Mouse (Mus musculus) brain, embryonic 14.5 days (tissue): ENCODE measurements around the gene Gm13694. TPM values are rescaled to one million over a fixed set of nuclear protein-coding genes. Genes with fewer than 3 reads are reported as not detected.
"Not testable (repeated sequence)": the region's sequence is repeated elsewhere in the genome, so short reads cannot be mapped to it uniquely, and the experiment has no call there.

ENCODE experiments used
- DNase-seq: peaks from one replicate; pipeline ENCODE4 v3.0.0-alpha.2; 2011; ENCODE audit warnings: low read depth
- CTCF ChIP-seq: fragments of 200-500 bp; IDR thresholded peaks from 2 replicates; pipeline ENCODE4 v1.5.1; 2012; ENCODE audit warnings: inconsistent platforms, mild to moderate bottlenecking, moderate library complexity, borderline replicate concordance; ENCODE audit not compliant: insufficient read depth, insufficient read length; ENCODE audit errors: extremely low read depth
- POLR2A ChIP-seq: fragments of 200-500 bp; IDR thresholded peaks from 2 replicates; pipeline ENCODE4 v1.6.1; 2012; ENCODE audit warnings: mild to moderate bottlenecking, inconsistent platforms, borderline replicate concordance; ENCODE audit not compliant: poor library complexity, insufficient read depth, insufficient read length, severe bottlenecking; ENCODE audit errors: extremely low read depth
- polyA plus RNA-seq: library from polyadenylated mRNA; depleted of rRNA; stranded (reverse); fragments of >200 nt; gene quantifications from 2 replicates; pipeline ENCODE4 v1.2.3, GENCODE M21; 2012; rRNA removed

Gm13694 gene
- polyA plus RNA-seq = not detected in 2 replicates

GRCm38 (mm10) chr2:83978633-83979032 is at the start of gene Gm13694:
Gene Gm13694, plus strand, starts transcription at chr2:83978933.
- DNase-seq = not testable (repeated sequence)

DNA sequence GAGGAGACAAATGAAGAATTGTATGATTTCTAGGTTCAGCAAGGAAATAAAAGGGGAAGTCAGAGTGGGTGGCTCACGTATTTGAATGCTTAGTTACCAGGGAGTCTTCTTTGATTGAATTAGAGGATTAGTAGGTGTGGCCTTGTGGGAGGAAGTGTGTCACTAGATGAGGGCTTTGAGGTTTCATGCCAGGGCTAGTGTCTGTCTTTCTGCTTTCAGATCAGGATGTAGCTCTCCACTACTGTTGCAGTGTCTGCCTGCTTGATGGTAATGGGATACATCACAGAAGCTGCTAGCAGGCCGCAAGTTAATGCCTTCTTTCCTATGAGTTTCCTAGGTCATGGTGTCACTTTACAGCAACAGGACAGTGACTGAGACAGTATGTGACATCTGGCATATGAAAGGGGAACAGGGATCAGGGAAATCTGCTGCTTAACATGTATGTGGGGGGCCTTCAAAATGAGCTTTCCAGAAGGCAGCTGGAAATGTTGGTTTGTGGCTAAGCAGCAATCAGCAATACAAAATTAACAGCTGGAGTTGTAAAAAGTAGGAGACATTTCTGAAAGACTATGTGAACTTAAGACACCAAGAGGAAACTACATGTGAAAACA is 49.1 kb upstream of the Gm13694 start:
- no peak for TF ChIP-seq CTCF
- no peak for TF ChIP-seq POLR2A
- DNase-seq = no peak

GRCm38 (mm10) chr2:83940931-83941361 is 37.8 kb upstream of the Gm13694 start, which contains the start of gene Zswim2:
Gene Zswim2, minus strand, starts transcription at chr2:83941228.
- no peak for TF ChIP-seq POLR2A
- TF ChIP-seq CTCF = peak; percentile 2; the same call in 1 of the 2 replicates
- DNase-seq = peak; percentile 95

- DNase-seq = no peak
- TF ChIP-seq POLR2A (no peak), CTCF (no peak)
These were observed 37.4 kb upstream of the Gm13694 start for GRCm38 (mm10) chr2:83941378-83941777.

GRCm38 (mm10) chr2:83941792-83942191 is 36.9 kb upstream of the Gm13694 start:
- TF ChIP-seq CTCF (no peak), POLR2A (no peak)
- no peak for DNase-seq

- DNase-seq = not testable (repeated sequence)
These were observed 23.3 kb upstream of the Gm13694 start, which contains the start of gene Gm13698 for GRCm38 (mm10) chr2:83955393-83955792. Gene Gm13698, plus strand, starts transcription at chr2:83955693.

- DNase-seq = not testable (repeated sequence)
These were observed 17.5 kb upstream of the Gm13694 start, which contains the start of gene Gm13693 for GRCm38 (mm10) chr2:83961203-83961602. Gene Gm13693, plus strand, starts transcription at chr2:83961503.

- DNase-seq = not testable (repeated sequence)
These were observed 11.7 kb upstream of the Gm13694 start, which contains the start of gene Gm13695 for GRCm38 (mm10) chr2:83967013-83967412. Gene Gm13695, plus strand, starts transcription at chr2:83967313.

DNA sequence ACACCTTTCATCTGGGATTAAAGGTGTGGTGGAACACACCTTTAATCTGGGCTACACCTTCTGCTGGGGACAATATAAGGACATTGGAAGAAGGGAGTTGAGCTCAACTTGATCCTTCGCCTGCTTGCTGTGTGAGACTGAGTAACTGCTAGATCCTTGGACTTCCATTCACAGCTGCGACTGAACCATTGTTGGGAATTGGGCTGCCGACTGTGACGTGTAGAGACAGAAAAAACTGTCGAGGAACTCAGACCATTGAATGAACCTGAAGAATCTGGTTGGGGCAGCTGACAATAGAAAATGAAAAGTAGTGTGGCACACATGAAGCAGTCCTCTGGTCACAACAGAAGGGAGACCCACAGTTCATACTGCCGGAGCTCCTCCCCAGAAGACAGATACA is 5.9 kb upstream of the Gm13694 start, which contains the start of gene Gm13696:
Gene Gm13696 (plus strand): TSS at position 301 of the 400 bp plus-strand sequence.
- DNase-seq = not testable (repeated sequence)

DNA sequence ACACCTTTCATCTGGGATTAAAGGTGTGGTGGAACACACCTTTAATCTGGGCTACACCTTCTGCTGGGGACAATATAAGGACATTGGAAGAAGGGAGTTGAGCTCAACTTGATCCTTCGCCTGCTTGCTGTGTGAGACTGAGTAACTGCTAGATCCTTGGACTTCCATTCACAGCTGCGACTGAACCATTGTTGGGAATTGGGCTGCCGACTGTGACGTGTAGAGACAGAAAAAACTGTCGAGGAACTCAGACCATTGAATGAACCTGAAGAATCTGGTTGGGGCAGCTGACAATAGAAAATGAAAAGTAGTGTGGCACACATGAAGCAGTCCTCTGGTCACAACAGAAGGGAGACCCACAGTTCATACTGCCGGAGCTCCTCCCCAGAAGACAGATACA is 5.7 kb downstream of the Gm13694 start, which contains the start of gene Gm13697:
Gene Gm13697 (plus strand): TSS at position 301 of the 400 bp plus-strand sequence.
- not testable (repeated sequence) for DNase-seq

DNA sequence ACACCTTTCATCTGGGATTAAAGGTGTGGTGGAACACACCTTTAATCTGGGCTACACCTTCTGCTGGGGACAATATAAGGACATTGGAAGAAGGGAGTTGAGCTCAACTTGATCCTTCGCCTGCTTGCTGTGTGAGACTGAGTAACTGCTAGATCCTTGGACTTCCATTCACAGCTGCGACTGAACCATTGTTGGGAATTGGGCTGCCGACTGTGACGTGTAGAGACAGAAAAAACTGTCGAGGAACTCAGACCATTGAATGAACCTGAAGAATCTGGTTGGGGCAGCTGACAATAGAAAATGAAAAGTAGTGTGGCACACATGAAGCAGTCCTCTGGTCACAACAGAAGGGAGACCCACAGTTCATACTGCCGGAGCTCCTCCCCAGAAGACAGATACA is 11.5 kb downstream of the Gm13694 start, which contains the start of gene Gm13691:
Gene Gm13691 (plus strand): TSS at position 301 of the 400 bp plus-strand sequence.
- DNase-seq = not testable (repeated sequence)

DNA sequence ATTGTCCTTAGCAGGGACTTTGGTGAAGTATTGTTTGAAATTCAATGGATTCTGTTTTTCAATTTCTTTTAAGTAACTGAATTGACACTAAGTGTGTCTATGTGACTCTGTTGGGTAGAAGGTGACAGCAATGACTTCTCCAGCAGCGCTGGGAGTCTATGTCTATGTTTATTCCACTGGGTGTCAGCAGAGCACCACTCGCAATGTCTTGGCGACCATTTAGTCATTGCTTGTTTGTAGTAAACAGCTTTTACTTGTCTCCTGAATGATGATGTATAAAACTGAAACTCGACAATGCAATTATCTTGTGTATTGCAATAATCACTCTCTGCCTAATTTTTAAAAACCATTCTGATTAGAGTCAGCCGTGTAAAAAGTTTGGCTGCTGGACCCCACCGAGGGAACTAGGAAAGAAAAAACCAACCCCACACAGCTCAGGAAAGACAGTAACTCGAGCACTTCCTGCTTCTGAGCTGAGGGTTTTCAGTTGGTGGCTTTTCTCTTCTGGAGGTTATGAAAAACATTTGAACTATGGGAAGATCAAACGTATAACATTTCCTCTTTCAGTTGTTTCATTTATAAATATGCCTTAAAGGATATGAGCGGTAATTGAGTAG is 15.0 kb downstream of the Gm13694 start:
- DNase-seq = not testable (repeated sequence)

DNA sequence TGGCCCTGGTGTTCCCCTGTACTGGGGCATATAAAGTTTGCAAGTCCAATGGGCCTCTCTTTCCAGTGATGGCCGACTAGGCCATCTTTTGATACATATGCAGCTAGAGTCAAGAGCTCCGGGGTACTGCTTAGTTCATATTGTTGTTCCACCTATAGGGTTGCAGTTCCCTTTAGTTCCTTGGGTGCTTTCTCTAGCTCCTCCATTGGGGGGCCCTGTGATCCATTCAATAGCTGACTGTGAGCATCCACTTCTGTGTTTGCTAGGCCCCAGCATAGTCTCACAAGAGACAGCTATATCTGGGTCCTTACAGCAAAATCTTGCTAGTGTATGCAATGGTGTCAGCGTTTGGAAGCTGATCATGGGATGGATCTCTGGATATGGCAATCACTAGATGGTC is 15.8 kb downstream of the Gm13694 start:
- DNase-seq = not testable (repeated sequence)

- DNase-seq = peak; percentile 67
These were observed 30.2 kb downstream of the Gm13694 start for GRCm38 (mm10) chr2:84008913-84009312.

More at GRCm38 (mm10) chr2:84008913-84009312, 30.2 kb downstream of the Gm13694 start:
- TF ChIP-seq POLR2A (no peak), CTCF (no peak)
